Mouse (Mus musculus): ENCODE results near the gene Rgn.

The Rgn gene

GRCm38 (mm10) chrX:20549532-20549931 is at the start of gene Rgn:
Gene Rgn, plus strand, starts transcription at chrX:20549787.
- no peak for DNase-seq (ENCODE audit: low read depth)

GRCm38 (mm10) chrX:20520290-20520939 is 29.2 kb upstream of the Rgn start:
- no peak for DNase-seq (ENCODE audit: low read depth)

- DNase-seq (ENCODE audit: low read depth) = no peak
Observed at GRCm38 (mm10) chrX:20521578-20521977, 28.0 kb upstream of the Rgn start.

- DNase-seq (ENCODE audit: low read depth) = no peak
Observed at GRCm38 (mm10) chrX:20532621-20533020, 17.0 kb upstream of the Rgn start.

GRCm38 (mm10) chrX:20543867-20544266 is 5.7 kb upstream of the Rgn start:
- no peak for DNase-seq (ENCODE audit: low read depth)

GRCm38 (mm10) chrX:20547609-20548008 is 2.0 kb upstream of the Rgn start:
- DNase-seq (ENCODE audit: low read depth) = peak; percentile 49

- DNase-seq (ENCODE audit: low read depth) = peak; percentile 6
Observed at GRCm38 (mm10) chrX:20548011-20548879, 1.3 kb upstream of the Rgn start.

GRCm38 (mm10) chrX:20548880-20549440 is 627 bp upstream of the Rgn start:
- no peak for DNase-seq (ENCODE audit: low read depth)

GRCm38 (mm10) chrX:20552199-20552598 is 2.6 kb downstream of the Rgn start:
- DNase-seq (ENCODE audit: low read depth) = no peak

GRCm38 (mm10) chrX:20561846-20562245 is 12.3 kb downstream of the Rgn start:
- DNase-seq (ENCODE audit: low read depth) = peak; percentile 32

- DNase-seq (ENCODE audit: low read depth) = peak; percentile 59
Observed at GRCm38 (mm10) chrX:20563941-20564340, 14.4 kb downstream of the Rgn start.

- DNase-seq (ENCODE audit: low read depth) = peak; percentile 51
Observed at GRCm38 (mm10) chrX:20571024-20571423, 21.4 kb downstream of the Rgn start.

GRCm38 (mm10) chrX:20572683-20573082 is 23.1 kb downstream of the Rgn start:
- no peak for DNase-seq (ENCODE audit: low read depth)

- no peak for DNase-seq (ENCODE audit: low read depth)
Observed at GRCm38 (mm10) chrX:20573927-20574326, 24.3 kb downstream of the Rgn start.

GRCm38 (mm10) chrX:20587968-20588367 is 38.4 kb downstream of the Rgn start:
- peak; percentile 26 for DNase-seq (ENCODE audit: low read depth)

GRCm38 (mm10) chrX:20608500-20608899 is 58.9 kb downstream of the Rgn start:
- no peak for DNase-seq (ENCODE audit: low read depth)
